Mouse (Mus musculus) heart, embryonic 13.5 days (tissue): ENCODE data around the gene Mup11. TPM values are rescaled to one million over a fixed set of nuclear protein-coding genes. Genes with fewer than 3 reads are reported as not detected.
"Not testable (repeated sequence)": the region's sequence is repeated elsewhere in the genome, so short reads cannot be mapped to it uniquely, and the experiment has no call there.

Experiments used
- ATAC-seq: fragments of 200-750 bp; cut with Nextera tagmentation; 2 replicates; pipeline ENCODE4 v1.8.0; 2017; ENCODE audit warnings: moderate TSS enrichment; ENCODE audit not compliant: insufficient number of reproducible peaks, low FRiP score, low TSS enrichment; ENCODE audit errors: extremely low read depth
- H3K27ac ChIP-seq: fragments of 300-500 bp; sonication (generic); replicated peaks from 2 replicates; pipeline ENCODE4 v1.5.1; 2015; ENCODE audit warnings: moderate library complexity, mild to moderate bottlenecking, inconsistent platforms
- H3K27me3 ChIP-seq: fragments of 300-500 bp; sonication (generic); replicated peaks from 2 replicates; pipeline ENCODE4 v1.6.1; 2015; ENCODE audit warnings: mild to moderate bottlenecking, inconsistent platforms
- H3K36me3 ChIP-seq: fragments of 300-500 bp; sonication (generic); 2 replicates; pipeline ENCODE4 v1.6.1; 2015; ENCODE audit warnings: mild to moderate bottlenecking, inconsistent platforms
- H3K4me1 ChIP-seq: fragments of 300-500 bp; sonication (generic); 2 replicates; pipeline ENCODE4 v1.6.1; 2015; ENCODE audit warnings: inconsistent platforms
- H3K4me2 ChIP-seq: fragments of 300-500 bp; sonication (generic); 2 replicates; pipeline ENCODE4 v1.6.1; 2015; ENCODE audit warnings: inconsistent platforms, mild to moderate bottlenecking, moderate library complexity
- H3K4me3 ChIP-seq: fragments of 300-500 bp; sonication (generic); 2 replicates; pipeline ENCODE4 v1.5.1; 2015; ENCODE audit warnings: moderate library complexity, mild to moderate bottlenecking, inconsistent platforms
- H3K9ac ChIP-seq: fragments of 300-500 bp; sonication (generic); 2 replicates; pipeline ENCODE4 v1.6.1; 2015; ENCODE audit warnings: inconsistent platforms, mild to moderate bottlenecking, moderate library complexity
- H3K9me3 ChIP-seq: fragments of 300-500 bp; sonication (generic); 2 replicates; pipeline ENCODE4 v1.6.1; 2016; ENCODE audit warnings: inconsistent platforms
- WGBS: fragments of 180-500 bp; shearing (Covaris S2); methylation state at CpG from one replicate; pipeline ENCODE4 v1.1.7; 2015; ENCODE audit warnings: mixed read lengths; 5-methylcytosine and 5-hydroxymethylcytosine counted together
- polyA plus RNA-seq: library from polyadenylated mRNA; unstranded; fragments of >200 nt; fragmentation: Nextera tagmentation; extraction: Ambion mirVana; gene quantifications from 2 replicates; pipeline ENCODE4 v1.2.1, GENCODE M21; 2015

Mup11 gene
- polyA plus RNA-seq = not detected in 2 replicates

- not testable (repeated sequence) for H3K9me3 ChIP-seq, H3K27ac ChIP-seq, H3K4me3 ChIP-seq, H3K9ac ChIP-seq, H3K27me3 ChIP-seq, ATAC-seq, H3K4me2 ChIP-seq, H3K4me1 ChIP-seq, H3K36me3 ChIP-seq
- WGBS = 69% methylated on average over 3 of the region's 5 CpGs
Measured at GRCm38 (mm10) chr4:60662311-60662710, at the start of gene Mup11. Gene Mup11, minus strand, starts transcription at chr4:60662411.

Other genes starting within 250 kb of the Mup11 start
- gene Mup9, start 240.5 kb downstream of the Mup11 start, polyA plus RNA-seq = not detected in 2 replicates
- not detected in 2 replicates for gene Mup1, start 160.5 kb downstream of the Mup11 start, polyA plus RNA-seq
- not detected in 2 replicates for gene Mup10, start 80.2 kb downstream of the Mup11 start, polyA plus RNA-seq
- gene Mup12, start 78.9 kb upstream of the Mup11 start, polyA plus RNA-seq = not detected in 2 replicates
- not detected in 2 replicates for gene Mup22, start 159.1 kb upstream of the Mup11 start, polyA plus RNA-seq